Mouse (Mus musculus): ENCODE measurements around the gene Gm10428.

DNA sequence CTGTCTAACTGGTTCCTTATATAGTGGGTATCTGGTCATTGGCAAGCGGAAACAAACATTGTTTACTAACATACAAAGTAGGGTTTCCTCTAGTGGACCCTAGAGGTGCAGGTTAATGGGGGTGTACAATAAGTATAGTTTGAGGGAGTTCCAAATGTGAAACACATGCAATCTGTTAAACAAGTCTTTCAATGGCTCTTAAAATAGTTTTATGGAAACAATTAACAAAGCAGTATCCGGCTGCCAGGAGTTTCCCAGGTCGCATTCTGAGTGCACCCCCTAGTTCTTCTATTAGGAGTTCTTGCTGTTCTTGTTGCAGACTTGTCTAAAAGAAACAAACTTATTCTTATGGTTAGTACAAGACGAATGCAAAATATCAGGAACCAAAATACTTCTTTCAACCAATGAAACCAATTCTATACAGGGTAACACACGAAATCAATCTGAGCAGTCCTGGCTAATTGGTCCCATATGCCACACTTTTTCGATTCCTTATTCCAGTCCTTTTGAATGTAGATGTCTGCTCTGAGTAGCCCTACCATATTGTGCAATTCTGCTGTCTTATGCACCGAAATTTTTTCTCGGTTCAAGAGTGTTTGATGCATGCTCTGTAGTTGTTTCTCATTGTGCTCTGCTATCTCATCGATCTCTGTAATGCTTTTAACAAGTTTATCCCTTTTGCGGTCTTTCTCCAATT lies 10.5 kb upstream of the Gm10428 start:
- no peak for TF ChIP-seq CTCF (IDR thresholded peaks at IDR 0.05; ENCODE audit: low read depth)
- no peak for TF ChIP-seq EP300 (IDR thresholded peaks at IDR 0.05; ENCODE audit: low read depth)
